Mouse (Mus musculus) brown adipose tissue, adult 24 weeks (tissue): ENCODE data around the gene Styxl1. TPM values are rescaled to one million over a fixed set of nuclear protein-coding genes. Genes with fewer than 3 reads are reported as not detected.

ENCODE experiments used
- H3K27ac ChIP-seq: fragments of 200-500 bp; replicated peaks from 2 replicates; pipeline ENCODE4 v1.5.1; 2012; ENCODE audit warnings: low read depth, mild to moderate bottlenecking, low read length
- H3K4me1 ChIP-seq: fragments of 200-500 bp; 2 replicates; pipeline ENCODE4 v1.6.1; 2012; ENCODE audit warnings: low read length, mixed read lengths; ENCODE audit not compliant: control insufficient read depth, insufficient read depth, insufficient read length
- H3K4me3 ChIP-seq: fragments of 200-500 bp; 2 replicates; pipeline ENCODE4 v1.5.1; 2012; ENCODE audit warnings: low read depth, mild to moderate bottlenecking, low read length, moderate library complexity; ENCODE audit not compliant: insufficient read depth
- polyA plus RNA-seq: library from polyadenylated mRNA; stranded (reverse); fragments of >200 nt; gene quantifications from 2 replicates; pipeline ENCODE4 v1.2.4, GENCODE M21; 2012; ENCODE audit not compliant: missing spikeins, insufficient read depth, insufficient read length

Gene Styxl1
- polyA plus RNA-seq, 1 experiment = not detected

DNA sequence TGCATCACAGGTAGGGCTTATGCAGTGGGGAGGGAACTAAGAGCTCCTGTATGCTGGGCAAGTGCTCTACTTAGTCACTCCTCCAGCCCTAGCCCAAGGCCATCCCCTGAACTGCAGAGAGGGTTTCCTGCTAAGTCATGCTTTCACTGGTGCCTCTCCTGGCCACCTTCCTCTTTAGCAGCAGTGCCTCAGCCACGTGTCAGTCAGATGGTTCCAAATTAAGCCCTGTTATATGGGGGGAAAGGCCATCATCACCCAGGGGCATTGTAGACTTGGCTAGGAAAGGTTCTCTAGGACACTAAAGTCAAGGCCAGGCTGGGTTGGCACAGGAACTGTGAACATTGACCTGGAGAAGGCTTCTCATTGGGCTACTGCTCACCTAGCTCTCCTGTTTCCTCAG is 70.3 kb downstream of the Styxl1 start:
- peaks cover 42% of the 10 kb centered on the region for H3K4me1 ChIP-seq
- peak overlapping the region; percentile 77 for H3K27ac ChIP-seq
- no peak overlapping the region for H3K4me3 ChIP-seq

DNA sequence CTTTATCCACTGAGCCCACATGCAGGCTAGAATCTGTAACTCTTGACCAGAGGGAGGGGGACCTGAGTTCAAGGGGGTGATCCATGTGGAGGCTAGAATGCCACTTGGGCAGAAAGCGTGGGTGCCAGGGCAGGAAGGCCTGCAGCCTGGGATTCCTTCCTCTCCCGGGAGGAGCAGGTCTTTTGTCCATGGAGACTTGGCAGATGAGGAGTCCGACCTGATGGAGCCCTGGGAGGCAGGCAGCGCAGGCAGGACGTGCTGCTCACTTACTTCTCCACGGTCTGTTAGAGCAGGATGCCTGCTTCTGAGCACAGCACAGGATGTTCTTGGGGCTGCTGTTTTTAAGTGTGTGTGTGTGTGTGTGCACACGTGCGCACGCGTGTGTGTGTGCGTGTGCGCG is 71.1 kb downstream of the Styxl1 start:
- peaks cover 42% of the 10 kb centered on the region for H3K4me1 ChIP-seq
- peak overlapping the region; percentile 62 for H3K27ac ChIP-seq
- H3K4me3 ChIP-seq = no peak overlapping the region

GRCm38 (mm10) chr5:135705383-135705782 is 72.8 kb downstream of the Styxl1 start:
- Histone ChIP-seq H3K4me3 (no peak overlapping the region), H3K27ac (no peak overlapping the region), H3K4me1 (peaks cover 35% of the 10 kb centered on the region)

DNA sequence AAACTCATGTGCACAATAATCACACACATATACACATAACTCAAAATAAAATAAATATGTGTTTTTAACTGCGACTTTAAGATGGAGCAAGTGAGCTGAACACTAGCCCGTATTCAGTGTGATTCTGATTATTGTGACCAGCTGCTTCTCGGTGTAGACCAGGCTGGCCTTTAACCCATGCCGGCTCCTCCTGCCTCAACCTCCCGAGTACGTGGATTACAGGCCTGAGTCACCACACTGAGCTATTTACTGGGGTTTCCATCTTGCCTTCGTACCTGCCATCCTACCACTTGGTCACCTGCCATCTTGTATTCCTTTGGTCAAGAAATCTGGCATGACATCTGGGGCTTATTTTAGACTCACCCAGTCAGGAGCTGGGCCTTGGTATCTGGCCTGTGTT is 74.8 kb downstream of the Styxl1 start:
- Histone ChIP-seq H3K4me1 (peaks cover 26% of the 10 kb centered on the region), H3K27ac (peak overlapping the region; percentile 32), H3K4me3 (no peak overlapping the region)

- Histone ChIP-seq H3K4me1 (peaks cover 21% of the 10 kb centered on the region), H3K27ac (peak overlapping the region; percentile 32), H3K4me3 (no peak overlapping the region)
Measured at GRCm38 (mm10) chr5:135702682-135703192, 75.4 kb downstream of the Styxl1 start.

- no peak overlapping the region for H3K4me3 ChIP-seq
- peak overlapping the region; percentile 22; the same call in 1 of the 2 replicates for H3K27ac ChIP-seq
- peaks cover 16% of the 10 kb centered on the region for H3K4me1 ChIP-seq
Measured at GRCm38 (mm10) chr5:135702190-135702589, 76.0 kb downstream of the Styxl1 start.

DNA sequence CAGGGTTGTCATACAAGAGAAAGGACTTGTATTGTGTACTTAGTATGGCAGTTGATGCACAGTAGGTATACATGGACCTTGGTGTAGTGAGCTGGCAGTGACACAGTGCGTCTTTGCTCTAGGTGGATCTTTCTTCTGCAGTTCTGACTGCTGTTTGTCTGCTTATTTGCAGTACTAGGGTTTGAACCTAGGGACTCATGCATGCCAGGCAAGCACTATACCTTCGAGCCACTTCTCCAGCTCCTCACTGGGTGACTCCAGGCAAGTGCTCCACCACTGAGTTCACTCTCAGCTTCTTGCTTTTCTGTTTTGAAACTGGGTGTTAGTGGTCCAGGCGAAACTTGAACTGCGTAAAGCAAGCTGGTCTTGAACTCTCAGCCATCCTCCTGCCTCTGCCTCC is 76.6 kb downstream of the Styxl1 start:
- H3K27ac ChIP-seq = no peak overlapping the region
- no peak overlapping the region for H3K4me3 ChIP-seq
- H3K4me1 ChIP-seq = peaks cover 12% of the 10 kb centered on the region

- H3K4me1 ChIP-seq = peaks cover 16% of the 10 kb centered on the region
- H3K4me3 ChIP-seq = no peak overlapping the region
- H3K27ac ChIP-seq = no peak overlapping the region
Measured at GRCm38 (mm10) chr5:135697711-135698111, 80.5 kb downstream of the Styxl1 start.

Other genes with a start within 250 kb of the Styxl1 start
- gene Hip1, start 233.3 kb downstream of the Styxl1 start, polyA plus RNA-seq = 7.9 and 8.6 TPM in 2 replicates
- gene Ccl26, start 214.8 kb downstream of the Styxl1 start, polyA plus RNA-seq = not detected in 2 replicates
- gene Ccl24, start 205.3 kb downstream of the Styxl1 start, polyA plus RNA-seq = 4.9 and 13.4 TPM in 2 replicates
- 11.7 and 21.0 TPM in 2 replicates for gene Rhbdd2, start 145.8 kb downstream of the Styxl1 start, polyA plus RNA-seq
- gene Por, start 108.4 kb downstream of the Styxl1 start, polyA plus RNA-seq = 138 and 156 TPM in 2 replicates
- gene Tmem120a, start 33.9 kb downstream of the Styxl1 start, polyA plus RNA-seq = 131 and 304 TPM in 2 replicates
- gene Mdh2, start 95 bp upstream of the Styxl1 start, polyA plus RNA-seq = 1,985 and 2,008 TPM in 2 replicates
- gene Srrm3, start 28.5 kb upstream of the Styxl1 start, polyA plus RNA-seq = not detected in 2 replicates
- 233 and 423 TPM in 2 replicates for gene Hspb1, start 109.5 kb upstream of the Styxl1 start, polyA plus RNA-seq
- 499 and 545 TPM in 2 replicates for gene Ywhag, start 156.2 kb upstream of the Styxl1 start, polyA plus RNA-seq
- gene Ssc4d, start 196.1 kb upstream of the Styxl1 start, polyA plus RNA-seq = 2.9 and 6.7 TPM in 2 replicates
- not detected in 2 replicates for gene Zp3, start 201.7 kb upstream of the Styxl1 start, polyA plus RNA-seq
- gene Dtx2, start 216.4 kb upstream of the Styxl1 start, polyA plus RNA-seq = 16.2 and 18.3 TPM in 2 replicates